Mouse (Mus musculus) intestine, postnatal 0 days (tissue): ENCODE data around the gene Zfp512b. TPM values are rescaled to one million over a fixed set of nuclear protein-coding genes. Genes with fewer than 3 reads are reported as not detected.
A peak's percentile ranks its signal among the peaks of the same experiment; 100 is the strongest.

Source experiments
- ATAC-seq: fragments of 200-750 bp; cut with Nextera tagmentation; 2 replicates; pipeline ENCODE4 v1.8.0; 2017; ENCODE audit warnings: mild to moderate bottlenecking, moderate TSS enrichment, moderate library complexity
- H3K27ac ChIP-seq: fragments of 300-500 bp; sonication (generic); 2 replicates; pipeline ENCODE4 v1.5.1; 2014; ENCODE audit warnings: mild to moderate bottlenecking, low read depth, low read length, moderate library complexity
- H3K27me3 ChIP-seq: fragments of 300-500 bp; sonication (generic); replicated peaks from 2 replicates; pipeline ENCODE4 v1.6.1; 2014; ENCODE audit warnings: low read length, mixed read lengths; ENCODE audit not compliant: control insufficient read depth, insufficient read depth
- H3K36me3 ChIP-seq: fragments of 300-500 bp; sonication (generic); 2 replicates; pipeline ENCODE4 v1.6.1; 2014; ENCODE audit warnings: mild to moderate bottlenecking, moderate library complexity; ENCODE audit not compliant: control insufficient read depth, insufficient read depth
- H3K4me1 ChIP-seq: fragments of 300-500 bp; sonication (generic); replicated peaks from 2 replicates; pipeline ENCODE4 v1.6.1; 2014; ENCODE audit warnings: antibody characterized with exemption, low read length, mixed read lengths; ENCODE audit not compliant: control insufficient read depth, insufficient read depth
- H3K4me2 ChIP-seq: fragments of 300-500 bp; sonication (generic); replicated peaks from 2 replicates; pipeline ENCODE4 v1.6.1; 2014; ENCODE audit warnings: low read depth, mild to moderate bottlenecking, moderate library complexity
- H3K4me3 ChIP-seq: fragments of 300-500 bp; sonication (generic); 2 replicates; pipeline ENCODE4 v1.5.1; 2014; ENCODE audit warnings: low read depth, low read length
- H3K9ac ChIP-seq: fragments of 300-500 bp; sonication (generic); 2 replicates; pipeline ENCODE4 v1.6.1; 2014; ENCODE audit warnings: mild to moderate bottlenecking, low read depth, low read length
- H3K9me3 ChIP-seq: fragments of 300-500 bp; sonication (generic); 2 replicates; pipeline ENCODE4 v1.6.1; 2016; ENCODE audit warnings: mixed run types; ENCODE audit not compliant: control insufficient read depth
- CTCF ChIP-seq: sonication (generic); IDR thresholded peaks from 2 replicates; pipeline ENCODE4 v1.5.1; 2016; ENCODE audit warnings: low read depth, mild to moderate bottlenecking, control low read depth, antibody characterized with exemption, moderate library complexity
- WGBS: fragments of 180-500 bp; shearing (Covaris S2); extraction: QIAGEN DNeasy Blood & Tissue Kit; methylation state at CpG from one replicate; pipeline ENCODE4 v1.1.7; 2014; 5-methylcytosine and 5-hydroxymethylcytosine counted together
- polyA plus RNA-seq: library from polyadenylated mRNA; unstranded; fragments of >200 nt; fragmentation: Nextera tagmentation; extraction: Ambion mirVana; gene quantifications from 2 replicates; pipeline ENCODE4 v1.2.1, GENCODE M21; 2015

The Zfp512b gene
- polyA plus RNA-seq, 1 experiment from 2014 or later, result 13.0 TPM

GRCm38 (mm10) chr2:181570921-181571595 is 21.5 kb downstream of the Zfp512b start:
- H3K4me1 ChIP-seq, result no peaks in the 10 kb centered on the region
- peaks cover 43% of the 10 kb centered on the region for H3K36me3 ChIP-seq
- H3K4me3 ChIP-seq, result no peak overlapping the region
- WGBS, result 73% methylated on average over 6 of the region's 6 CpGs
- no peak overlapping the region for H3K9ac ChIP-seq
- H3K27ac ChIP-seq, result no peak overlapping the region
- H3K27me3 ChIP-seq, result no peaks in the 10 kb centered on the region
- ATAC-seq, result no peak
- no peak for TF ChIP-seq CTCF
- H3K9me3 ChIP-seq, result no peaks in the 10 kb centered on the region
- no peak overlapping the region for H3K4me2 ChIP-seq

GRCm38 (mm10) chr2:181570375-181570774 is 22.2 kb downstream of the Zfp512b start:
- Histone ChIP-seq H3K27me3 (no peaks in the 10 kb centered on the region), H3K4me2 (no peak overlapping the region), H3K9me3 (no peaks in the 10 kb centered on the region), H3K4me1 (no peaks in the 10 kb centered on the region), H3K27ac (no peak overlapping the region), H3K4me3 (no peak overlapping the region), H3K36me3 (peaks cover 43% of the 10 kb centered on the region), H3K9ac (no peak overlapping the region)
- ATAC-seq, result no peak
- TF ChIP-seq CTCF, result no peak
- WGBS, result 91% methylated on average over 8 of the region's 8 CpGs

GRCm38 (mm10) chr2:181569856-181570255 is 22.7 kb downstream of the Zfp512b start:
- Histone ChIP-seq H3K4me2 (no peak overlapping the region), H3K9ac (no peak overlapping the region), H3K36me3 (peaks cover 42% of the 10 kb centered on the region), H3K4me3 (no peak overlapping the region), H3K27ac (no peak overlapping the region), H3K9me3 (no peaks in the 10 kb centered on the region), H3K27me3 (no peaks in the 10 kb centered on the region), H3K4me1 (no peaks in the 10 kb centered on the region)
- 96% methylated on average over 10 of the region's 10 CpGs for WGBS
- no peak for TF ChIP-seq CTCF
- no peak for ATAC-seq

- Histone ChIP-seq H3K27me3 (no peaks in the 10 kb centered on the region), H3K9me3 (no peaks in the 10 kb centered on the region), H3K9ac (no peak overlapping the region), H3K36me3 (peaks cover 29% of the 10 kb centered on the region), H3K4me1 (no peaks in the 10 kb centered on the region), H3K4me3 (no peak overlapping the region), H3K4me2 (no peak overlapping the region), H3K27ac (no peak overlapping the region)
- 76% methylated on average over 7 of the region's 7 CpGs for WGBS
- ATAC-seq, result no peak
- peak; percentile 77 for TF ChIP-seq CTCF
These were observed 24.2 kb downstream of the Zfp512b start for GRCm38 (mm10) chr2:181568272-181569008.

- Histone ChIP-seq H3K36me3 (peaks cover 18% of the 10 kb centered on the region), H3K4me3 (no peak overlapping the region), H3K4me2 (no peak overlapping the region), H3K9me3 (no peaks in the 10 kb centered on the region), H3K27ac (no peak overlapping the region), H3K4me1 (no peaks in the 10 kb centered on the region), H3K27me3 (no peaks in the 10 kb centered on the region), H3K9ac (no peak overlapping the region)
- 90% methylated on average over 3 of the region's 3 CpGs for WGBS
- no peak for ATAC-seq
- no peak for TF ChIP-seq CTCF
These were observed 25.3 kb downstream of the Zfp512b start for GRCm38 (mm10) chr2:181567338-181567737.

- ATAC-seq, result no peak
- Histone ChIP-seq H3K27ac (no peak overlapping the region), H3K36me3 (peaks cover 40% of the 10 kb centered on the region), H3K4me1 (no peaks in the 10 kb centered on the region), H3K9me3 (no peaks in the 10 kb centered on the region), H3K4me2 (no peak overlapping the region), H3K9ac (no peak overlapping the region), H3K4me3 (no peak overlapping the region), H3K27me3 (no peaks in the 10 kb centered on the region)
- no peak for TF ChIP-seq CTCF
These were observed 38.8 kb downstream of the Zfp512b start for GRCm38 (mm10) chr2:181553772-181554171.
